Mouse (Mus musculus) liver, adult 2 months (tissue): ENCODE data around the gene Iqcf1.

Experiments
- CTCF ChIP-seq: fragments of 200-500 bp; IDR thresholded peaks from 2 replicates; pipeline ENCODE4 v1.5.1; 2011; ENCODE audit warnings: low read depth, low read length, control low read depth
- POLR2A ChIP-seq: fragments of 200-500 bp; IDR thresholded peaks from 2 replicates; pipeline ENCODE4 v1.6.1; 2011; ENCODE audit warnings: low read length, control low read depth; ENCODE audit not compliant: insufficient read depth; ENCODE audit errors: extremely low read depth

GRCm38 (mm10) chr9:106473081-106473752, 26.6 kb upstream of the Iqcf1 start:
- TF ChIP-seq POLR2A (no peak), CTCF (no peak)
